Mouse (Mus musculus) bone marrow macrophage, adult 2 months (primary cell): ENCODE results near the gene Accsl. TPM values are rescaled to one million over a fixed set of nuclear protein-coding genes. Genes with fewer than 3 reads are reported as not detected.

Source experiments
- H3K27ac ChIP-seq: 2 replicates; pipeline ENCODE4 v1.5.1; 2012; ENCODE audit warnings: low read depth, low read length; ENCODE audit not compliant: insufficient read depth
- H3K4me1 ChIP-seq: 2 replicates; pipeline ENCODE4 v1.6.1; 2012; ENCODE audit warnings: low read length; ENCODE audit not compliant: control insufficient read depth, insufficient read depth
- H3K4me3 ChIP-seq: 2 replicates; pipeline ENCODE4 v1.5.1; 2012; ENCODE audit warnings: mild to moderate bottlenecking, low read length, moderate library complexity; ENCODE audit not compliant: insufficient read depth
- CTCF ChIP-seq: IDR thresholded peaks from 2 replicates; pipeline ENCODE4 v1.5.1; 2012; ENCODE audit warnings: low read depth, mild to moderate bottlenecking, low read length, moderate library complexity
- POLR2A ChIP-seq: IDR thresholded peaks from 2 replicates; pipeline ENCODE4 v1.6.1; 2012; ENCODE audit warnings: mild to moderate bottlenecking, low read depth, low read length, borderline replicate concordance
- polyA plus RNA-seq: library from polyadenylated mRNA; stranded (reverse); fragments of >200 nt; gene quantifications from 2 replicates; pipeline ENCODE4 v1.2.4, GENCODE M21; 2012; ENCODE audit not compliant: missing spikeins, insufficient read depth, insufficient read length

Accsl gene
- polyA plus RNA-seq, 1 experiment = not detected

DNA sequence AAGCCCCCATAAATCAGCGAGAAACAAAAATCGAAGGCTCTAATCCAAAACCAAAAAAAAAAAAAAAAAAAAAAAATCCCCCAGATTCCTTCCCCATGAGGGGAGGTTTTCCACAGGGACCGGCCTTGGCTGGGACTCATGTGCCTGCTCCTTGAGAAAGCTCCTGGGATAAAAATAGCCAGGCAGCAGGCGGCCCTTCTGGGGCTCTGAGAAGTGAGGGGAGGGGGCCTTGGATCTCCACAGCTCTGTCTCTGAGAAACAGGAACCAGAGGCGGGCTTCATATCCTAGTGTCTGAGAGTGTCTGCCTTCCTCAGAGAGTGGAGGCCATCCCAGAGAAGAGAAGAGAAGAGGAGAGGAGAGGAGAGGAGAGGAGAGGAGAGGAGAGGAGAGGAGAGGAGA lies 8.0 kb upstream of the Accsl start:
- no peak for TF ChIP-seq POLR2A
- no peak for TF ChIP-seq CTCF

GRCm38 (mm10) chr2:93874606-93875005 lies 5.6 kb upstream of the Accsl start:
- Histone ChIP-seq H3K4me3 (no peak overlapping the region), H3K27ac (no peak overlapping the region), H3K4me1 (0 out of 2 replicates have a peak, but pooled peaks cover 3% of the 10 kb centered on the region)
- TF ChIP-seq CTCF = no peak
- TF ChIP-seq POLR2A = no peak

More for the DNA sequence above, 8.0 kb upstream of the Accsl start:
- Histone ChIP-seq H3K27ac (no peak overlapping the region), H3K4me3 (no peak overlapping the region), H3K4me1 (0 out of 2 replicates have a peak, but pooled peaks cover 3% of the 10 kb centered on the region)

DNA sequence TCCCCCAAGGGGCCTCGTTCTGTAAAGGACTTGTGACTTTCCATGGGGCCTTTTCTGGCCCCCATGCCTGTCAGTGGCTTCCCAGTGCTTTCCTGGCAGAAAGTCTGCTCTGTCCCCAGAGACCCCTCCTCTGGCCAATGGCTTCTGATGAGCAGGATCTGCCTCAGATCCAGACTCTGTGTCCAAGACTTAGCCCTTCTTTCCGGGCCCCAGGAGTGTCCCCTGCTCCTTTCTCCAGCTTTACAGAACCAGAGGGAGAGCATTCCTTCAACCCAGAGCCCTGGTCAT lies 5.2 kb upstream of the Accsl start:
- TF ChIP-seq CTCF (no peak), POLR2A (no peak)
- 0 out of 2 replicates have a peak, but pooled peaks cover 3% of the 10 kb centered on the region for H3K4me1 ChIP-seq
- H3K27ac ChIP-seq = no peak overlapping the region
- no peak overlapping the region for H3K4me3 ChIP-seq

GRCm38 (mm10) chr2:93873449-93874226 lies 4.7 kb upstream of the Accsl start:
- TF ChIP-seq CTCF (no peak), POLR2A (no peak)
- Histone ChIP-seq H3K27ac (no peak overlapping the region), H3K4me3 (no peak overlapping the region), H3K4me1 (0 out of 2 replicates have a peak, but pooled peaks cover 3% of the 10 kb centered on the region)

GRCm38 (mm10) chr2:93872257-93872656 lies 3.3 kb upstream of the Accsl start:
- Histone ChIP-seq H3K4me3 (no peak overlapping the region), H3K27ac (no peak overlapping the region), H3K4me1 (0 out of 2 replicates have a peak, but pooled peaks cover 3% of the 10 kb centered on the region)
- TF ChIP-seq CTCF (no peak), POLR2A (no peak)

DNA sequence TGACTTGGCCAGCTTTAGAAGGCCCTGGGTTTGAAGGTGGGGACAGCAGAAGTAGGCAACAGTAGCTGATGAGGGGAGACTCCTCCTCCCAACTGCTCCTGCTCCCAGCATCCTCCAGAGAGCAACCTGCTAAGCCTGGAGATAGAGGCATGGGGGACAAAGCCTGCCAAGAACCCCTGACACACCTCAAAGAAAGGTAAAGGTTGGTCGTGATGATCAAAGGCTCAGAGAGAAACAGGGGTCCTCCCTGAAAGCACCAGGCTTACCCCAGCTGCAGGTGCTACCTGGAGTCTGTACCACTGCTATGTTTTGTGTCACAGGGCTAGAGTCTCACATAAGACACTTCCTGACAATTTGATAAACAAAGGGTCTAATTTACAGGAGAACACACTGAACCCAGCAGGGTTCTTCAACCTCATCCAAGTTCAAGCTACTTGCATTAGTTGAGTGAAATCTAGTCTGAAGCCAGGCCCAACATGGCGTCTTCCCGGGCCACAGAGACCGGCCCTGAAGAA lies 2.5 kb upstream of the Accsl start:
- Histone ChIP-seq H3K4me3 (no peak overlapping the region), H3K27ac (no peak overlapping the region), H3K4me1 (0 out of 2 replicates have a peak, but pooled peaks cover 3% of the 10 kb centered on the region)
- TF ChIP-seq CTCF (no peak), POLR2A (no peak)

DNA sequence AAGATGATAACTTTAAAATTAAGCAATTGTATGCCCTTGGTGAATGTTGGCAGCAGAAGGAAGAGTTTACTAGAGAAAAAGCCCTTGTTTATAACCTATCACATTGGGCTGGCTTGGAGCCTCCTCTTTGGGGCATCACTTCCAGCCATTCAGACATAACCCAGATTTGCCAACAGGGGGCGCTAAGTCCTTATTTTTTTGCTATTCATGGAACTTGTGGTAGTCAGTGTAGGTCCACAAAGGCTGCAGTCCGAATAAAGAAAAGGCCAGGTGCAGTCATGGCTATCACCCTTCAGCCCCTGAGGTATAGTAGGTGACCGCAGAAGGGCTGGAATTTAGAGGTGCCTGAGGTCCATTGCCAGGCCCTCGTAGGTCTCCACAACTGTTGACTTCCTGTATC lies 1.9 kb upstream of the Accsl start:
- no peak overlapping the region for H3K27ac ChIP-seq
- H3K4me3 ChIP-seq = no peak overlapping the region
- TF ChIP-seq CTCF = peak; percentile 64
- TF ChIP-seq POLR2A = no peak
- 0 out of 2 replicates have a peak, but pooled peaks cover 3% of the 10 kb centered on the region for H3K4me1 ChIP-seq

GRCm38 (mm10) chr2:93868566-93868965 lies 391 bp downstream of the Accsl start:
- H3K27ac ChIP-seq = no peak overlapping the region
- H3K4me1 ChIP-seq = no peaks in the 10 kb centered on the region
- H3K4me3 ChIP-seq = no peak overlapping the region
- TF ChIP-seq CTCF = no peak
- TF ChIP-seq POLR2A = no peak

DNA sequence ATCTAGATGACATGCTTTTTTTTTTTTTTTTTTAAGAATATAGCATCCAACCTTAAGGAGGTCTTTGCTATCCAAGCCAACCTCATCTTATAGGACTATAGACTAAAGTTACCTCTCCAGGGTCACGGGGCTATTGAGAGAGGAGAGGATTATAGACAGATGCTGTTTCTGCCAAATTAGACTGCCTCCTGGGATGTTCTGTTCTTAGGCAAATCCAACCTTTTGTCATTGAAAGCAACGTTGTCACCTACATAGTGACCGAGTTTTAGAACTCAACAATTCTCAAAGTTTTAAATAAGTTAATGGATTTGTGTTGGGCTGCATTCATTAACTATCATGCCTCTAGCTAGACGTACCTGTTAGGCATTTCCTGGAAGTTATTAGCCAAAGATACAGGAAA lies 5.7 kb downstream of the Accsl start:
- TF ChIP-seq CTCF (no peak), POLR2A (no peak)
- no peaks in the 10 kb centered on the region for H3K4me1 ChIP-seq
- H3K27ac ChIP-seq = no peak overlapping the region
- no peak overlapping the region for H3K4me3 ChIP-seq

- no peaks in the 10 kb centered on the region for H3K4me1 ChIP-seq
- no peak for TF ChIP-seq POLR2A
- TF ChIP-seq CTCF = no peak
- H3K27ac ChIP-seq = no peak overlapping the region
- no peak overlapping the region for H3K4me3 ChIP-seq
These were observed 10.1 kb downstream of the Accsl start for GRCm38 (mm10) chr2:93858845-93859244.
